Mouse (Mus musculus): ENCODE data around the gene Taok3. TPM values are rescaled to one million over a fixed set of nuclear protein-coding genes. Genes with fewer than 3 reads are reported as not detected.

Taok3 gene
- total and polyA plus RNA-seq, 3 experiments: 32.1 to 79.2 TPM; not detected in 1

- H3K4me3 ChIP-seq (ENCODE audit: control insufficient read depth in 1 of 2, insufficient read depth in 1 of 2, low read depth in 2 of 2, low read length in 2 of 2): no peak overlapping the region
- peaks cover 0 to 36% of the 10 kb centered on the region in 2 experiments; a peak in 2 of 4 replicates for H3K36me3 ChIP-seq (ENCODE audit: control insufficient read depth in 1 of 2, insufficient read depth in 2 of 2, low read length in 2 of 2)
- H3K9me3 ChIP-seq (replicated peaks; ENCODE audit: insufficient read depth, low read length): no peaks in the 10 kb centered on the region
- no peaks in the 10 kb centered on the region for H3K4me1 ChIP-seq (ENCODE audit: control insufficient read depth in 1 of 2, insufficient read depth in 2 of 2, low read length in 2 of 2)
- peaks cover 6% of the 10 kb centered on the region for H3K79me2 ChIP-seq (ENCODE audit: control insufficient read depth, insufficient read depth, low read length, poor library complexity)
- DNase-seq (ENCODE audit: low read depth, low spot score): no peak
- H3K27me3 ChIP-seq (ENCODE audit: control insufficient read depth in 1 of 2, insufficient read depth in 2 of 2, low read length in 2 of 2): no peaks in the 10 kb centered on the region
- H3K9ac ChIP-seq (ENCODE audit: control insufficient read depth, low read depth, low read length, poor library complexity, severe bottlenecking): no peak overlapping the region
- no peak for TF ChIP-seq RCOR1 (IDR thresholded peaks at IDR 0.05; ENCODE audit: low read depth, low read length)
- TF ChIP-seq TAL1 (IDR thresholded peaks at IDR 0.05; ENCODE audit: low read length): no peak
- TF ChIP-seq USF2 (IDR thresholded peaks at IDR 0.05; ENCODE audit: borderline replicate concordance in 1 of 2, insufficient read depth in 1 of 2, low read depth in 1 of 2, low read length in 2 of 2): no peak
- TF ChIP-seq CTCF (IDR thresholded peaks at IDR 0.05 in 2 of 3, conservative IDR thresholded peaks at IDR 0.05 in 1 of 3; ENCODE audit: control insufficient read depth in 1 of 3, insufficient read depth in 1 of 3, low read depth in 2 of 3, low read length in 3 of 3, poor library complexity in 1 of 3, severe bottlenecking in 1 of 3): no peak
- no peak for TF ChIP-seq SIN3A (IDR thresholded peaks at IDR 0.05; ENCODE audit: low read length)
- TF ChIP-seq ETS1 (IDR thresholded peaks at IDR 0.05; ENCODE audit: low read depth, low read length): no peak
- no peak for TF ChIP-seq SMC3 (IDR thresholded peaks at IDR 0.05; ENCODE audit: low read depth, low read length)
- no peak for TF ChIP-seq MEF2A (IDR thresholded peaks at IDR 0.05; ENCODE audit: extremely low read depth, insufficient replicate concordance, low read depth, low read length, poor library complexity, severe bottlenecking)
- TF ChIP-seq CHD2 (IDR thresholded peaks at IDR 0.05; ENCODE audit: low read length): no peak
- no peak for TF ChIP-seq TCF12 (IDR thresholded peaks at IDR 0.05; ENCODE audit: low read depth, low read length)
- TF ChIP-seq MYB (IDR thresholded peaks at IDR 0.05; ENCODE audit: low read depth, low read length): no peak
- no peak for TF ChIP-seq MXI1 (IDR thresholded peaks at IDR 0.05; ENCODE audit: low read depth, low read length)
- no peak overlapping the region for H3K27ac ChIP-seq (ENCODE audit: control insufficient read depth, low read depth, low read length)
Observed at GRCm38 (mm10) chr5:117182411-117182810, 62.5 kb downstream of the Taok3 start.

- Histone ChIP-seq H3K27ac (ENCODE audit: control insufficient read depth, low read depth, low read length) (no peak overlapping the region), H3K9me3 (replicated peaks; ENCODE audit: insufficient read depth, low read length) (no peaks in the 10 kb centered on the region), H3K79me2 (ENCODE audit: control insufficient read depth, insufficient read depth, low read length, poor library complexity) (peaks cover 2% of the 10 kb centered on the region), H3K4me3 (ENCODE audit: control insufficient read depth in 1 of 2, insufficient read depth in 1 of 2, low read depth in 2 of 2, low read length in 2 of 2) (no peak overlapping the region), H3K36me3 (ENCODE audit: control insufficient read depth in 1 of 2, insufficient read depth in 2 of 2, low read length in 2 of 2) (peaks cover 0 to 33% of the 10 kb centered on the region in 2 experiments; a peak in 2 of 4 replicates), H3K9ac (ENCODE audit: control insufficient read depth, low read depth, low read length, poor library complexity, severe bottlenecking) (no peak overlapping the region), H3K27me3 (ENCODE audit: control insufficient read depth in 1 of 2, insufficient read depth in 2 of 2, low read length in 2 of 2) (no peaks in the 10 kb centered on the region), H3K4me1 (ENCODE audit: control insufficient read depth in 1 of 2, insufficient read depth in 2 of 2, low read length in 2 of 2) (no peaks in the 10 kb centered on the region)
- DNase-seq (ENCODE audit: low read depth, low spot score): peak; percentile 18
- TF ChIP-seq CTCF (IDR thresholded peaks at IDR 0.05 in 2 of 3, conservative IDR thresholded peaks at IDR 0.05 in 1 of 3; ENCODE audit: control insufficient read depth in 1 of 3, insufficient read depth in 1 of 3, low read depth in 2 of 3, low read length in 3 of 3, poor library complexity in 1 of 3, severe bottlenecking in 1 of 3) (peak; percentile 31 to 44 (median 40)), ZMIZ1 (IDR thresholded peaks at IDR 0.05; ENCODE audit: low read depth, low read length) (no peak), UBTF (IDR thresholded peaks at IDR 0.05; ENCODE audit: borderline replicate concordance, insufficient read depth, low read depth, low read length) (no peak), E2F4 (IDR thresholded peaks at IDR 0.05; ENCODE audit: borderline replicate concordance, low read depth, low read length) (no peak)
Observed at GRCm38 (mm10) chr5:117184832-117185231, 64.9 kb downstream of the Taok3 start.
